Mouse (Mus musculus) small intestine, adult 2 months (tissue): ENCODE data around the gene Slc34a1. TPM values are rescaled to one million over a fixed set of nuclear protein-coding genes. Genes with fewer than 3 reads are reported as not detected.

Experiments
- H3K27ac ChIP-seq: fragments of 200-500 bp; 2 replicates; pipeline ENCODE4 v1.5.1; 2012; ENCODE audit warnings: low read depth, low read length, control low read depth, inconsistent platforms; ENCODE audit not compliant: insufficient read depth
- H3K27me3 ChIP-seq: fragments of 200-500 bp; 2 replicates; pipeline ENCODE4 v1.6.1; 2012; ENCODE audit warnings: mild to moderate bottlenecking, moderate library complexity, low read length, inconsistent platforms; ENCODE audit not compliant: control insufficient read depth, insufficient read depth
- H3K36me3 ChIP-seq: fragments of 200-500 bp; 2 replicates; pipeline ENCODE4 v1.6.1; 2012; ENCODE audit warnings: mild to moderate bottlenecking, low read length, control low read depth, inconsistent platforms; ENCODE audit not compliant: control insufficient read depth, insufficient read depth
- H3K4me1 ChIP-seq: fragments of 200-500 bp; 2 replicates; pipeline ENCODE4 v1.6.1; 2012; ENCODE audit warnings: low read length, inconsistent platforms, mixed read lengths; ENCODE audit not compliant: control insufficient read depth, insufficient read depth, insufficient read length
- H3K4me3 ChIP-seq: fragments of 200-500 bp; 2 replicates; pipeline ENCODE4 v1.5.1; 2012; ENCODE audit warnings: low read depth, mild to moderate bottlenecking, control low read depth, inconsistent platforms, low read length, moderate library complexity
- CTCF ChIP-seq: fragments of 200-500 bp; IDR thresholded peaks from 2 replicates; pipeline ENCODE4 v1.5.1; 2012; ENCODE audit warnings: low read depth, mild to moderate bottlenecking, control low read depth, inconsistent platforms, low read length, moderate library complexity, mixed read lengths; ENCODE audit not compliant: insufficient replicate concordance, insufficient read length; ENCODE audit errors: extremely low read depth
- POLR2A ChIP-seq: fragments of 200-500 bp; IDR thresholded peaks from 2 replicates; pipeline ENCODE4 v1.6.1; 2012; ENCODE audit warnings: low read depth, mild to moderate bottlenecking, control low read depth, inconsistent platforms, low read length, moderate library complexity
- WGBS: fragments of 180-500 bp; shearing (Covaris S2); methylation state at CpG from one replicate; pipeline ENCODE4 v1.1.7; 2018; 5-methylcytosine and 5-hydroxymethylcytosine counted together
- polyA plus RNA-seq: library from polyadenylated mRNA; depleted of rRNA; stranded (reverse); fragments of >200 nt; gene quantifications from 2 replicates; pipeline ENCODE4 v1.2.3, GENCODE M21; 2012; rRNA removed

Slc34a1 gene
- polyA plus RNA-seq = 0.05 and 0.60 TPM in 2 replicates

- no peak within 1 kb of the TSS; the same call in 1 of the 2 replicates for H3K27ac ChIP-seq
- no peaks in the 10 kb centered on the region for H3K36me3 ChIP-seq
- no peaks in the 10 kb centered on the region for H3K27me3 ChIP-seq
- TF ChIP-seq POLR2A = no peak
- no peak for TF ChIP-seq CTCF
- 80% methylated on average over 1 of the region's 1 CpGs for WGBS
- H3K4me1 ChIP-seq = peaks cover 21% of the 10 kb centered on the region
- H3K4me3 ChIP-seq = no peak within 1 kb of the TSS
These were observed at the start of gene Slc34a1 for GRCm38 (mm10) chr13:55398088-55398487. Gene Slc34a1 (plus strand): TSS chr13:55398187.

- Histone ChIP-seq H3K4me1 (peaks cover 11% of the 10 kb centered on the region), H3K27me3 (no peaks in the 10 kb centered on the region), H3K36me3 (peaks cover 32% of the 10 kb centered on the region), H3K4me3 (peak overlapping the region; percentile 39), H3K27ac (no peak overlapping the region)
- no peak for TF ChIP-seq POLR2A
- no peak for TF ChIP-seq CTCF
These were observed 36.8 kb upstream of the Slc34a1 start for GRCm38 (mm10) chr13:55361145-55361544.

GRCm38 (mm10) chr13:55361974-55362452 is 36.0 kb upstream of the Slc34a1 start:
- Histone ChIP-seq H3K27ac (peak overlapping the region; percentile 93), H3K27me3 (no peaks in the 10 kb centered on the region), H3K4me1 (peaks cover 11% of the 10 kb centered on the region), H3K36me3 (peaks cover 26% of the 10 kb centered on the region), H3K4me3 (peak overlapping the region; percentile 79)
- TF ChIP-seq POLR2A = no peak
- no peak for TF ChIP-seq CTCF
- under 1% methylated on average over 32 of the region's 32 CpGs for WGBS

GRCm38 (mm10) chr13:55362453-55363060 is 35.4 kb upstream of the Slc34a1 start, which contains the start of gene Lman2:
Gene Lman2 (minus strand): TSS chr13:55362783.
- Histone ChIP-seq H3K4me3 (peak within 1 kb of the TSS; percentile 79), H3K27ac (peak within 1 kb of the TSS; percentile 93), H3K36me3 (peaks cover 23% of the 10 kb centered on the region), H3K27me3 (no peaks in the 10 kb centered on the region), H3K4me1 (peaks cover 11% of the 10 kb centered on the region)
- WGBS = under 1% methylated on average over 35 of the region's 35 CpGs
- TF ChIP-seq POLR2A (peak; percentile 88), CTCF (no peak)

- H3K27me3 ChIP-seq = no peaks in the 10 kb centered on the region
- peaks cover 43% of the 10 kb centered on the region for H3K4me1 ChIP-seq
- 72% methylated on average over 7 of the region's 7 CpGs for WGBS
- H3K36me3 ChIP-seq = no peaks in the 10 kb centered on the region
- no peak overlapping the region for H3K4me3 ChIP-seq
- no peak overlapping the region for H3K27ac ChIP-seq
- TF ChIP-seq CTCF = peak; percentile 47; the same call in 1 of the 2 replicates
- TF ChIP-seq POLR2A = no peak
These were observed 29.6 kb upstream of the Slc34a1 start for GRCm38 (mm10) chr13:55368401-55368800.

GRCm38 (mm10) chr13:55369531-55370114 is 28.4 kb upstream of the Slc34a1 start, which contains the start of gene Rgs14:
Gene Rgs14 (plus strand): TSS chr13:55369732.
- Histone ChIP-seq H3K4me1 (peaks cover 50% of the 10 kb centered on the region), H3K36me3 (no peaks in the 10 kb centered on the region), H3K27ac (peak within 1 kb of the TSS; percentile 68), H3K4me3 (peak within 1 kb of the TSS; percentile 65), H3K27me3 (no peaks in the 10 kb centered on the region)
- WGBS = 30% methylated on average over 13 of the region's 13 CpGs
- TF ChIP-seq CTCF (no peak), POLR2A (no peak; the same call in 1 of the 2 replicates)

GRCm38 (mm10) chr13:55370234-55370633 is 27.8 kb upstream of the Slc34a1 start:
- H3K27me3 ChIP-seq = no peaks in the 10 kb centered on the region
- H3K27ac ChIP-seq = peak overlapping the region; percentile 68
- peak overlapping the region; percentile 65 for H3K4me3 ChIP-seq
- 34% methylated on average over 3 of the region's 3 CpGs for WGBS
- TF ChIP-seq CTCF (no peak), POLR2A (no peak)
- H3K36me3 ChIP-seq = no peaks in the 10 kb centered on the region
- peaks cover 54% of the 10 kb centered on the region for H3K4me1 ChIP-seq
